Mouse (Mus musculus): ENCODE measurements at regions not wholly inside any gene's neighbourhood (a gene's known extent, or its start where the extent isn't known, plus 50 kb on each side); places are given as distances from the start of the nearest gene placed in this dataset.

DNA sequence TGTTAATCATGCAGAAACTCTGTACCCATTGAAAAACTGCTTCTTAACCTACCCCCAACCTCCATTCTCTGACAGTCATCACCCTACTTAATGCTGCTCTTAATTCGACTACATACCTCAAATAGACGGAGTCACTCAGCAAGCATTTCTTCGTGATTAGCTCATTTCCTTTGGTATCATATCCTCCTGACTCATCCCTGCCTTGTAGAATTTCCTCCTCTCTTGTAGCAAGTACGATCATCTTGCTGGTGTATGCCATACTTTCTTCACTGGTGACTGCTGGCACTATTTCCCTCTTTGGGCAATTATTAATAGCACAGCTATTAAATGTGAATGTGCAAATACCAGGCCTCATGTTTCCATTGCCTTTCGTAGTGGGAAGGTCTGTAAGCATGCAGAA is 98.0 kb upstream of the Mtap start:
- no peak overlapping the region for H3K9ac ChIP-seq (replicated peaks; ENCODE audit: low read depth, low read length)
- no peaks in the 10 kb centered on the region for H3K4me1 ChIP-seq (ENCODE audit: control insufficient read depth, insufficient read depth, low read length)
- H3K9me3 ChIP-seq (ENCODE audit: control insufficient read depth, low read depth, low read length): no peaks in the 10 kb centered on the region
- no peak overlapping the region for H3K27ac ChIP-seq (ENCODE audit: low read length)
- 71% methylated on average over 5 of the region's 5 CpGs for WGBS
- no peak for ATAC-seq (ENCODE audit: insufficient number of reproducible peaks, insufficient read depth, low FRiP score, low read depth)
- no peak overlapping the region for H3K4me3 ChIP-seq (ENCODE audit: low read depth, low read length)
- no peaks in the 10 kb centered on the region for H3K36me3 ChIP-seq (ENCODE audit: control insufficient read depth, insufficient read depth, low read length)
- H3K27me3 ChIP-seq (ENCODE audit: control insufficient read depth, insufficient read depth, low read length): no peaks in the 10 kb centered on the region
- no peak overlapping the region for H3K4me2 ChIP-seq (replicated peaks; ENCODE audit: low read depth, low read length)

DNA sequence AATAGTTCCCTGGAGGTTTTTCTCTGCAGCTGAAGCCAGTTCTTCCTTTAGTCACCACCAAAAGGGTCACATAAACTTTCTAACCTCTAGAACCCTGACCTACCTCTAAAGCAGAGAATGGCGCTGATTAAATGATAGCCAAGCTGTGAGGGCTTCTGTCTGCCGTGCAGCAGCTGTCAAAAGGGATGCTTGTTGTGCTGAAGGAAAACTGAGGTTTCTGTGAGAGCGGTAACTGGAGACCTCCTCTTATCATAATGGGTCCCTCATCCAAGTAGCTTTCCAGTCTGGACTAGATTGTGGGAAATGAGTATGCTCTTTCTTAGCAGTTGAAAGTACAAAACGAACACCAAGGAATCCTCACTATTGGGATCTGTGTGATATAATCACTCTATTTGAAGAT is 98.8 kb upstream of the Mtap start:
- Histone ChIP-seq H3K27me3 (ENCODE audit: control insufficient read depth, insufficient read depth, low read length) (no peaks in the 10 kb centered on the region), H3K9me3 (ENCODE audit: control insufficient read depth, low read depth, low read length) (no peaks in the 10 kb centered on the region), H3K36me3 (ENCODE audit: control insufficient read depth, insufficient read depth, low read length) (no peaks in the 10 kb centered on the region), H3K4me3 (ENCODE audit: low read depth, low read length) (no peak overlapping the region), H3K4me1 (ENCODE audit: control insufficient read depth, insufficient read depth, low read length) (no peaks in the 10 kb centered on the region), H3K9ac (replicated peaks; ENCODE audit: low read depth, low read length) (no peak overlapping the region), H3K27ac (ENCODE audit: low read length) (no peak overlapping the region), H3K4me2 (replicated peaks; ENCODE audit: low read depth, low read length) (no peak overlapping the region)
- ATAC-seq (ENCODE audit: insufficient number of reproducible peaks, insufficient read depth, low FRiP score, low read depth): no peak
- WGBS: 49% methylated on average over 4 of the region's 4 CpGs

DNA sequence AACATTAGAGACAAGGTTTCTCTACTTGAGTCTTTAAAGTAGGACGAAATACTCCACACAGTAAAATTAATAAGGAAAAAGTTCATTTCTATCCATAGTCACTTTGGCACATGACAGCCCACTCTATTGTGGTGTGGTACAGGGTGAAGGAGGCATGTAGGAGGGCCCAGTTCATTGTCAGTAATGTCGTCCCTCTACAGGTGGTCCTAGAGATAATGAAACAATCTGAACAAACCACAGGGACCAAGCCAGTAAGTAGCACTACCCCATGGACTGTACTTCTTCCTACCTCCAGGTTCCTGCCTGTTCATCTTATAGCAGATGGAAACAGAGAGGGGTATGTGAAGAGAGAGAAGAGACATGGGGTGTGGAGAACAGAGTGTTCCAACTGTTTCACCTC is 102.1 kb upstream of the Mtap start:
- H3K4me3 ChIP-seq (ENCODE audit: low read depth, low read length): no peak overlapping the region
- H3K27me3 ChIP-seq (ENCODE audit: control insufficient read depth, insufficient read depth, low read length): no peaks in the 10 kb centered on the region
- no peak for ATAC-seq (ENCODE audit: insufficient number of reproducible peaks, insufficient read depth, low FRiP score, low read depth)
- H3K4me2 ChIP-seq (replicated peaks; ENCODE audit: low read depth, low read length): no peak overlapping the region
- no peak overlapping the region for H3K9ac ChIP-seq (replicated peaks; ENCODE audit: low read depth, low read length)
- 80% methylated on average over 2 of the region's 2 CpGs for WGBS
- no peak overlapping the region for H3K27ac ChIP-seq (ENCODE audit: low read length)
- H3K4me1 ChIP-seq (ENCODE audit: control insufficient read depth, insufficient read depth, low read length): no peaks in the 10 kb centered on the region
- no peaks in the 10 kb centered on the region for H3K9me3 ChIP-seq (ENCODE audit: control insufficient read depth, low read depth, low read length)
- H3K36me3 ChIP-seq (ENCODE audit: control insufficient read depth, insufficient read depth, low read length): no peaks in the 10 kb centered on the region

DNA sequence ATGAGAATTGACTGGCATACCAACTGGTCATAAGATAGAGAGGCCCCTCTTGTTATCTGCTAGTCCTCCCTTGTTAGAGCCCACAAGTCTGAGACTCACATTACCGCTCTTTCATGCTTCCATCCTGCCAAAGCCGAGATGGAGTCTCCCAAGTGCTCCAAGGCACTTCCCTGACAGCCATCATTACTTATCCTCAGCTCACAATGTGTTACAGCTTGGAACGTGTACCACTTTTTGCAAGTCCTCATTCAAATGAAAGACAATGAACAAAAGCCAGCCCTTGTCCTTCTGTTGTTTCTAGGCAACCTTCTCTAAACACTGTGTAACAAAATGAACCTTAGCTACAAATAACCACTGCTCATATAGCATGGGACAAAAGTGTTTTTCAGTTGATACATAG is 102.6 kb upstream of the Mtap start:
- no peaks in the 10 kb centered on the region for H3K27me3 ChIP-seq (ENCODE audit: control insufficient read depth, insufficient read depth, low read length)
- H3K4me3 ChIP-seq (ENCODE audit: low read depth, low read length): no peak overlapping the region
- ATAC-seq (ENCODE audit: insufficient number of reproducible peaks, insufficient read depth, low FRiP score, low read depth): no peak
- no peak overlapping the region for H3K4me2 ChIP-seq (replicated peaks; ENCODE audit: low read depth, low read length)
- H3K36me3 ChIP-seq (ENCODE audit: control insufficient read depth, insufficient read depth, low read length): no peaks in the 10 kb centered on the region
- no peak overlapping the region for H3K9ac ChIP-seq (replicated peaks; ENCODE audit: low read depth, low read length)
- H3K4me1 ChIP-seq (ENCODE audit: control insufficient read depth, insufficient read depth, low read length): no peaks in the 10 kb centered on the region
- H3K27ac ChIP-seq (ENCODE audit: low read length): no peak overlapping the region
- 76% methylated on average over 3 of the region's 3 CpGs for WGBS
- no peaks in the 10 kb centered on the region for H3K9me3 ChIP-seq (ENCODE audit: control insufficient read depth, low read depth, low read length)

DNA sequence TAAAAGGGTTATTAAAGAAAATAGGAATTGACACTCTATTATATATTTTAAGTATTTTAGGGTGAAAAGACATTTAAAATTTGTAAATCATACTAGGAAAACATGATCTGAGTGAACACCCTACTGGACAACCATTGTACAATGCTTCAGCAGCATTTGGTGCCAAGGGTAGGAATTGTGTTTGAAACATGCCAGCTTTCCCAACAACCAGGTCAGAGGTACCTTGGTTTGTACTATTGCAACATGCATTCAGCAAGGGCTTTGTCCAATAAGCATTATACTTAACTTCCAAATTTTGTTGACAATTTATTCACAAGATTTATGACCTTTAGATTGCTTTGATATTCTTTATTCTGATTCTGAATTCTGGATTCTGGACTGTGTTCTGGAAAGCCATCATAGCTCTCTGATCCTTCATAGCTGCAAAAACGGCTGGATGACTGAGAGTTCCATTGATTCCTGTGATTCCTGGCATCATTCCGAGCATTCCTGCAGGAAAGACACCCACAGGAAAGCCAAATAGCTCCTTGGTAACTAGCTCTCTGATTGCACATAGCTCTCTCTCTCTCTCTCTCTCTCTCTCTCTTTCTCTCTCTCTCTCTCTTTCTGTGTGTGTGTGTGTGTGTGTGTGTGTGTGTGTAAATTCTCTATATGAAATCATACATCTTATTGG is 124.1 kb upstream of the Mtap start:
- Histone ChIP-seq H3K9ac (replicated peaks; ENCODE audit: low read depth, low read length) (no peak overlapping the region), H3K27me3 (ENCODE audit: control insufficient read depth, insufficient read depth, low read length) (no peaks in the 10 kb centered on the region), H3K36me3 (ENCODE audit: control insufficient read depth, insufficient read depth, low read length) (no peaks in the 10 kb centered on the region), H3K4me3 (ENCODE audit: low read depth, low read length) (no peak overlapping the region), H3K27ac (ENCODE audit: low read length) (no peak overlapping the region), H3K9me3 (ENCODE audit: control insufficient read depth, low read depth, low read length) (no peaks in the 10 kb centered on the region), H3K4me1 (ENCODE audit: control insufficient read depth, insufficient read depth, low read length) (no peaks in the 10 kb centered on the region), H3K4me2 (replicated peaks; ENCODE audit: low read depth, low read length) (no peak overlapping the region)
- WGBS: 19% methylated on average over 2 of the region's 2 CpGs
- no peak for ATAC-seq (ENCODE audit: insufficient number of reproducible peaks, insufficient read depth, low FRiP score, low read depth)

DNA sequence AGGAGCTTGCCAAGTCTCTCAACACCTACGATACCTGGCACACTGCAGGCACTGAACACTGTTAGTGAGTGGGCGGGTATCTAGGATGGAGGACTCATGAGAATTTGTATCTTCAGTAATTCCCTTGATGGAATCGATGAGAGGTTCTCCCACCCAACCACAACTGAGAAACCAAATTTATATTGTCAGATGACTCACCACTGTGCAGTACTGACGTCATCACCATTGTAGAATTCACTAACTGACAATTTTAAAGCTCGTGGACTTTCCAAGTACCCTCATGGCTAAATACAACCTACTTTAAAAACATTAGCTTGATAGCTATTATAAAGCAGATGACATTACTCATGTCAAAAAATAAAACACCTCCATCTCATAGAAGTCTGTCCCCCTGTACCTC is 128.4 kb upstream of the Mtap start:
- Histone ChIP-seq H3K36me3 (ENCODE audit: control insufficient read depth, insufficient read depth, low read length) (no peaks in the 10 kb centered on the region), H3K27me3 (ENCODE audit: control insufficient read depth, insufficient read depth, low read length) (no peaks in the 10 kb centered on the region), H3K27ac (ENCODE audit: low read length) (no peak overlapping the region), H3K4me1 (ENCODE audit: control insufficient read depth, insufficient read depth, low read length) (no peaks in the 10 kb centered on the region), H3K4me2 (replicated peaks; ENCODE audit: low read depth, low read length) (no peak overlapping the region), H3K4me3 (ENCODE audit: low read depth, low read length) (no peak overlapping the region), H3K9me3 (ENCODE audit: control insufficient read depth, low read depth, low read length) (no peaks in the 10 kb centered on the region), H3K9ac (replicated peaks; ENCODE audit: low read depth, low read length) (no peak overlapping the region)
- no peak for ATAC-seq (ENCODE audit: insufficient number of reproducible peaks, insufficient read depth, low FRiP score, low read depth)
- WGBS: 83% methylated on average over 5 of the region's 5 CpGs

DNA sequence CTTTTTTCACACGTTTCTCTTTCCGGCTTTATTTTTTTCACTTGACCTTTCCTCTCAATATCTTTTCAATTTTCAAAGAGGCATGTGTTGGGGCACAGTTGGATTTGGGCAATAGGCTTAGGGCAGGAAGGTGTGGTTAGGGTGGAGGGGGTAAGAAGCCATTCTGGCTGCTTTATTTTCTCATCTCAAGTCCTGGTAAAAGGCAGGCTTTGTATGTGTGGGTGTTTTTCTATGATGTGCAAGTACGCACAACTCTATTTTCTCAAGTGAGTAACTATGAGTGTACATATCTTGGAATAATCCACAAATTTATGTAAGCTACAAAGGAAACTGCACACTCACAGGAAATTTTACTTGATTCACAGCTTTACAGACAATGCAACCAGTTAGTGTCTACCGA is 121.5 kb upstream of the Ifne start:
- H3K27me3 ChIP-seq (ENCODE audit: control insufficient read depth, insufficient read depth, low read length): no peaks in the 10 kb centered on the region
- no peak for ATAC-seq (ENCODE audit: insufficient number of reproducible peaks, insufficient read depth, low FRiP score, low read depth)
- no peak overlapping the region for H3K27ac ChIP-seq (ENCODE audit: low read length)
- no peaks in the 10 kb centered on the region for H3K36me3 ChIP-seq (ENCODE audit: control insufficient read depth, insufficient read depth, low read length)
- H3K4me2 ChIP-seq (replicated peaks; ENCODE audit: low read depth, low read length): no peak overlapping the region
- H3K4me1 ChIP-seq (ENCODE audit: control insufficient read depth, insufficient read depth, low read length): no peaks in the 10 kb centered on the region
- H3K9me3 ChIP-seq (ENCODE audit: control insufficient read depth, low read depth, low read length): no peaks in the 10 kb centered on the region
- WGBS: 83% methylated on average over 4 of the region's 4 CpGs
- no peak overlapping the region for H3K4me3 ChIP-seq (ENCODE audit: low read depth, low read length)
- no peak overlapping the region for H3K9ac ChIP-seq (replicated peaks; ENCODE audit: low read depth, low read length)

DNA sequence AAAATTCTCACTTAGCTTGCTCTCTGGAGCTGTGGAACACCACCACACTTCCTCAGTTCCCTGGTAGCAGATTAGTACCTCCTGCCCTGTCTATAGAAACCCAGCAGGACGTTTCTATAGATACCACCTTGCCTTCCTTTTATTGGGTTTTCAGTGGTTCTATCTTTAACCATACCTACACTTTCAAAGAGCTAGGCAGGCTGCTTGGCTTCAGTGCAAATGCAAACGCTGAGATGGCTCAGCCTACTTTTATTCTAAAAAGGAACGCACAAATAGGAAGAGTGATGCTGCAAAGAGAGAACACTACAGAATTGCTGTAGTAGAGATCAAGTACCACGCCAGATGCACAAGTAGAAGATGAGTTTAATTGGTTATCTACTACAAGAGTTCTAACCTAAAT is 120.9 kb upstream of the Ifne start:
- Histone ChIP-seq H3K36me3 (ENCODE audit: control insufficient read depth, insufficient read depth, low read length) (no peaks in the 10 kb centered on the region), H3K27me3 (ENCODE audit: control insufficient read depth, insufficient read depth, low read length) (no peaks in the 10 kb centered on the region), H3K4me3 (ENCODE audit: low read depth, low read length) (no peak overlapping the region), H3K9ac (replicated peaks; ENCODE audit: low read depth, low read length) (no peak overlapping the region), H3K27ac (ENCODE audit: low read length) (no peak overlapping the region), H3K9me3 (ENCODE audit: control insufficient read depth, low read depth, low read length) (no peaks in the 10 kb centered on the region), H3K4me2 (replicated peaks; ENCODE audit: low read depth, low read length) (no peak overlapping the region), H3K4me1 (ENCODE audit: control insufficient read depth, insufficient read depth, low read length) (no peaks in the 10 kb centered on the region)
- ATAC-seq (ENCODE audit: insufficient number of reproducible peaks, insufficient read depth, low FRiP score, low read depth): no peak
- WGBS: 81% methylated on average over 4 of the region's 4 CpGs

DNA sequence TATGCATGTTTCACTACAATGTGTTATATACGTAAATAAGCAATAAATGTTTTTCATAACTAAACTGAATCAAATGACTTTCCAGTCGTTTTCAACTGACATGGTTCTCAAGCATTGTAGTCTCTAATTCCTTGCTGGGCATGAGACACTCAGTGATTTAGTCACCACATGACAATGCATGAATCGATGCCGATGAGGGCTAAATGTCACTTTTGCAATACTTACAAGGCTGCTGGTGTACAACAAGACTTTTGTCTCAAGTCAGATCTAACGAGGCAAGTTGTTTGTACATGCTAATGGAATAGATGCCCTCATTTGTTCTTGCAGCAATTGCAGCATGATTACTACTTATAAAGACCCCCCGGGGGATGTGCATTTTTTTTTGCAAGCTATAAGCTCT is 120.2 kb upstream of the Ifne start:
- Histone ChIP-seq H3K4me2 (replicated peaks; ENCODE audit: low read depth, low read length) (no peak overlapping the region), H3K27ac (ENCODE audit: low read length) (no peak overlapping the region), H3K9me3 (ENCODE audit: control insufficient read depth, low read depth, low read length) (no peaks in the 10 kb centered on the region), H3K4me3 (ENCODE audit: low read depth, low read length) (no peak overlapping the region), H3K9ac (replicated peaks; ENCODE audit: low read depth, low read length) (no peak overlapping the region), H3K27me3 (ENCODE audit: control insufficient read depth, insufficient read depth, low read length) (no peaks in the 10 kb centered on the region), H3K36me3 (ENCODE audit: control insufficient read depth, insufficient read depth, low read length) (no peaks in the 10 kb centered on the region), H3K4me1 (ENCODE audit: control insufficient read depth, insufficient read depth, low read length) (no peaks in the 10 kb centered on the region)
- ATAC-seq (ENCODE audit: insufficient number of reproducible peaks, insufficient read depth, low FRiP score, low read depth): no peak
- 85% methylated on average over 6 of the region's 6 CpGs for WGBS

All from stomach, embryonic 14.5 days (tissue).